Mouse (Mus musculus) limb, embryonic 10.5 days (tissue): Measurements from ENCODE around the gene Itga1. TPM values are rescaled to one million over a fixed set of nuclear protein-coding genes. Genes with fewer than 3 reads are reported as not detected.

ENCODE experiments used
- DNase-seq: peaks from one replicate; pipeline ENCODE4 v3.0.0-alpha.2; 2017; ENCODE audit warnings: low spot score
- H3K27ac ChIP-seq: fragments of 300-500 bp; sonication (generic); 2 replicates; pipeline ENCODE4 v1.5.1; 2016; ENCODE audit warnings: mild to moderate bottlenecking
- H3K27me3 ChIP-seq: fragments of 300-500 bp; sonication (generic); 2 replicates; pipeline ENCODE4 v1.6.1; 2016; ENCODE audit warnings: low read depth, mild to moderate bottlenecking; ENCODE audit not compliant: poor library complexity, severe bottlenecking
- H3K36me3 ChIP-seq: fragments of 300-500 bp; sonication (generic); 2 replicates; pipeline ENCODE4 v1.6.1; 2016; ENCODE audit warnings: mild to moderate bottlenecking, moderate library complexity
- H3K4me1 ChIP-seq: fragments of 300-500 bp; sonication (generic); 2 replicates; pipeline ENCODE4 v1.6.1; 2016
- H3K4me3 ChIP-seq: fragments of 300-500 bp; sonication (generic); 2 replicates; pipeline ENCODE4 v1.5.1; 2016; ENCODE audit warnings: mild to moderate bottlenecking, moderate library complexity
- H3K9me3 ChIP-seq: fragments of 300-500 bp; sonication (generic); replicated peaks from 2 replicates; pipeline ENCODE4 v1.6.1; 2016; ENCODE audit warnings: mild to moderate bottlenecking
- WGBS: fragments of 180-500 bp; shearing (Covaris S2); methylation state at CpG from one replicate; pipeline ENCODE4 v1.1.7; 2016; 5-methylcytosine and 5-hydroxymethylcytosine counted together
- polyA plus RNA-seq: library from polyadenylated mRNA; unstranded; fragments of >200 nt; fragmentation: Nextera tagmentation; extraction: Ambion mirVana; gene quantifications from 2 replicates; pipeline ENCODE4 v1.2.1, GENCODE M21; 2016

Itga1 gene
- polyA plus RNA-seq, 1 experiment from 2014 or later, result 4.0 TPM

DNA sequence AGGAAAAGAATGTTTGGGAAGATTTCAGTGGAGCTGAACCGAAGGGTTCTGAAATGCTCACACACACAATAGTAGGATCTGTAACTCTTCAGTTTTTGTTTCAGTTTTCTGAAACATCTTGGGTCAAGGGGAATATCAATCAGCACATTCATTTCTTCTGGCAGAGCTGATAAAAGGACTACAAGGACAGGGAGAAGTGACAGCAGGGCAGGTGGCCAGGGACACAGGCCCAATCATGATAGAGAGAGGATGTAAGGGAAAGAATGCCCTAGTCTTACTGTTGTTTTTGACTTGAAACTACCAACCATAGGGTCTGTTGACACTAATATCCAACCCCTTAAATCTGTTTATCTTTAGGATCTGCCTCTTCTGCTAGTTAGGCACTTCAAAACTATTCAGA is 22.8 kb upstream of the Itga1 start:
- no peaks in the 10 kb centered on the region for H3K9me3 ChIP-seq
- no peaks in the 10 kb centered on the region for H3K27me3 ChIP-seq
- DNase-seq, result no peak
- no peak overlapping the region for H3K27ac ChIP-seq
- 88% methylated on average over 1 of the region's 1 CpGs for WGBS
- H3K4me1 ChIP-seq, result no peaks in the 10 kb centered on the region
- H3K4me3 ChIP-seq, result no peak overlapping the region
- H3K36me3 ChIP-seq, result no peaks in the 10 kb centered on the region

- Histone ChIP-seq H3K27me3 (no peaks in the 10 kb centered on the region), H3K36me3 (no peaks in the 10 kb centered on the region), H3K27ac (no peak overlapping the region), H3K9me3 (no peaks in the 10 kb centered on the region), H3K4me1 (no peaks in the 10 kb centered on the region), H3K4me3 (no peak overlapping the region)
- WGBS, result 81% methylated on average over 5 of the region's 5 CpGs
- no peak for DNase-seq
These were observed 17.0 kb upstream of the Itga1 start for GRCm38 (mm10) chr13:115118756-115119155.

DNA sequence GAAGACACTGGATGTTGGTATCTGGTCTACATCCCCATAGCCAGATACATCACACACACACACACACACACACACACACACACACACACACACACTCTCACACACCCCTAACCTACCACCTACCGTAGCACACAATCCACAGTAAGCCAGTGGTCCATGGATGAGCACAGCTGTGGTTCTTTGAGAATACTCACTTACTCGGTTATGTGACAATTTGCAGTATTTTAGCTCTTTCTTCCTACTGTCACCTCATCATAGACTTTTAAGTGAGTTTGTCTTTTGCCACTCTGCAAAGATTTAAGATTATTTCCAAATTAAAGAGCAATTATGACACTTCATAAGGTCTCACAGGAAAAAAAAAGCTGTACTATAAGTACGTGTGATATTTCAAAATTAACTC is 16.4 kb upstream of the Itga1 start:
- H3K36me3 ChIP-seq, result no peaks in the 10 kb centered on the region
- no peak overlapping the region for H3K4me3 ChIP-seq
- H3K4me1 ChIP-seq, result no peaks in the 10 kb centered on the region
- H3K27ac ChIP-seq, result no peak overlapping the region
- no peak for DNase-seq
- H3K27me3 ChIP-seq, result no peaks in the 10 kb centered on the region
- WGBS, result 92% methylated on average over 3 of the region's 3 CpGs
- H3K9me3 ChIP-seq, result no peaks in the 10 kb centered on the region

- no peak overlapping the region for H3K27ac ChIP-seq
- H3K36me3 ChIP-seq, result no peaks in the 10 kb centered on the region
- 84% methylated on average over 3 of the region's 3 CpGs for WGBS
- H3K4me1 ChIP-seq, result no peaks in the 10 kb centered on the region
- no peaks in the 10 kb centered on the region for H3K27me3 ChIP-seq
- H3K9me3 ChIP-seq, result no peaks in the 10 kb centered on the region
- DNase-seq, result no peak
- H3K4me3 ChIP-seq, result no peak overlapping the region
These were observed 15.3 kb upstream of the Itga1 start for GRCm38 (mm10) chr13:115116930-115117621.

GRCm38 (mm10) chr13:115109628-115110027 is 7.9 kb upstream of the Itga1 start:
- DNase-seq, result no peak
- H3K9me3 ChIP-seq, result no peaks in the 10 kb centered on the region
- H3K27ac ChIP-seq, result no peak overlapping the region
- H3K36me3 ChIP-seq, result no peaks in the 10 kb centered on the region
- no peak overlapping the region for H3K4me3 ChIP-seq
- WGBS, result 74% methylated on average over 4 of the region's 4 CpGs
- no peaks in the 10 kb centered on the region for H3K4me1 ChIP-seq
- no peaks in the 10 kb centered on the region for H3K27me3 ChIP-seq

DNA sequence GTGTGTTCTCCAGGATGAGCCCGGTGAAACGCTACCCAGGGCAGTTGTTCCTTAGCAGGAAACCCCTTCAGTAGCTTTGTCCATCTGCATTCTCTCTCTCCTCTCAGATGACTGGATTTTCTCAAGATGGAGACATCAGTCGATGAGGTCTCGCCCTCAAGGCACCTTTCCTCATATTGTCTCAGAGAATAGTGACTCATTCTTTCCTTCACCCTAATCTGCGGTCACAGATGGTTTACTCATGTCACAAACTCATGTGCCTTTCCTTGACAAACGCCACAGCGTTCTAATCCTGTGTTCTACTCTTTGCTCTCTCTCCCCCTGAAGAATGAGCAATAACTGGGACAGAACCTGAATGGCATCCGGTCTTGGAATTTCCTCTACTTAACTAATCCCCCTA is 5.7 kb upstream of the Itga1 start:
- no peaks in the 10 kb centered on the region for H3K9me3 ChIP-seq
- H3K4me1 ChIP-seq, result no peaks in the 10 kb centered on the region
- no peak overlapping the region for H3K27ac ChIP-seq
- DNase-seq, result no peak
- no peaks in the 10 kb centered on the region for H3K36me3 ChIP-seq
- 86% methylated on average over 8 of the region's 8 CpGs for WGBS
- H3K4me3 ChIP-seq, result no peak overlapping the region
- no peaks in the 10 kb centered on the region for H3K27me3 ChIP-seq

DNA sequence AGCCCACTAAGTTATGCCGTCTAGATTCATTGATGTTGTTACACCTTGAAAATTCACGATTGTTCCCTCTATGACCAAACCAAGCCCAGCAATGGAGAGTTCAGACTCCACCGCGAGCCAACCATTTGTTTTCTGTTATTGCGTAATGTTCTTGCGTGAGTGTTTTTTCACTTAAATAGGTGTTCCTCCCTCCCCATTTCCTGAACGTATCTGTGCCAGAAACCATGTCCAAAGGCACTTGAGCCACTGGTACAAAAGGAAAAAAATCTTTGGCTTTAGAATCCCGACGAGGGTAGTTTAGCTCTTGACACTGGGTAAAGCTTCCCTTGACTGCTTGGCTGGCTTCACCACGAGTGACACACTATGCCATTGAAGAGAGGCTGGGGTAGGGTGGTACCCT is 4.4 kb upstream of the Itga1 start:
- no peak overlapping the region for H3K27ac ChIP-seq
- H3K4me1 ChIP-seq, result peaks cover 11% of the 10 kb centered on the region
- H3K4me3 ChIP-seq, result no peak overlapping the region
- 88% methylated on average over 10 of the region's 10 CpGs for WGBS
- no peaks in the 10 kb centered on the region for H3K9me3 ChIP-seq
- no peak for DNase-seq
- no peaks in the 10 kb centered on the region for H3K36me3 ChIP-seq
- H3K27me3 ChIP-seq, result no peaks in the 10 kb centered on the region

DNA sequence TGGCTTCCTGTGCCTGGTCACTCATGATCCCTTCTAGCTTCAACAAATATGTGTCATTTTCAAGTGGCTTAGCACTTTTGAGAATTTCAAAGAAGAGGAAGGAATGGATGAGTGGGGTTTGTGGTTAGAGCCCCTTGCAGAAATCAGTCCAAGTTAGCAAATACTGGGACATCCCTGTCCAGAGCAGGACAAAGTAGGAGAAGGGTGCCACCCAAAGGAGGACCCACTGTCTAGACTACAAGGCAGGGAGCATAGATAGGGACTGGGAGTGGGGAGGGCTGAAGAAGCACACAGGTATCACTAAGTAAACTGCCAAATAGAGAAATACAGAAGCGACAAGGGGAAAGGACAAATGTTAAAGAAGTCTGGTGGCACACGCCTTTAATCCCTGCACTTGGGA is 990 bp upstream of the Itga1 start:
- no peak overlapping the region for H3K4me3 ChIP-seq
- peaks cover 21% of the 10 kb centered on the region for H3K4me1 ChIP-seq
- no peak for DNase-seq
- no peaks in the 10 kb centered on the region for H3K9me3 ChIP-seq
- H3K27me3 ChIP-seq, result 0 out of 2 replicates have a peak, but pooled peaks cover 4% of the 10 kb centered on the region
- WGBS, result 97% methylated on average over 2 of the region's 2 CpGs
- no peaks in the 10 kb centered on the region for H3K36me3 ChIP-seq
- H3K27ac ChIP-seq, result no peak overlapping the region

DNA sequence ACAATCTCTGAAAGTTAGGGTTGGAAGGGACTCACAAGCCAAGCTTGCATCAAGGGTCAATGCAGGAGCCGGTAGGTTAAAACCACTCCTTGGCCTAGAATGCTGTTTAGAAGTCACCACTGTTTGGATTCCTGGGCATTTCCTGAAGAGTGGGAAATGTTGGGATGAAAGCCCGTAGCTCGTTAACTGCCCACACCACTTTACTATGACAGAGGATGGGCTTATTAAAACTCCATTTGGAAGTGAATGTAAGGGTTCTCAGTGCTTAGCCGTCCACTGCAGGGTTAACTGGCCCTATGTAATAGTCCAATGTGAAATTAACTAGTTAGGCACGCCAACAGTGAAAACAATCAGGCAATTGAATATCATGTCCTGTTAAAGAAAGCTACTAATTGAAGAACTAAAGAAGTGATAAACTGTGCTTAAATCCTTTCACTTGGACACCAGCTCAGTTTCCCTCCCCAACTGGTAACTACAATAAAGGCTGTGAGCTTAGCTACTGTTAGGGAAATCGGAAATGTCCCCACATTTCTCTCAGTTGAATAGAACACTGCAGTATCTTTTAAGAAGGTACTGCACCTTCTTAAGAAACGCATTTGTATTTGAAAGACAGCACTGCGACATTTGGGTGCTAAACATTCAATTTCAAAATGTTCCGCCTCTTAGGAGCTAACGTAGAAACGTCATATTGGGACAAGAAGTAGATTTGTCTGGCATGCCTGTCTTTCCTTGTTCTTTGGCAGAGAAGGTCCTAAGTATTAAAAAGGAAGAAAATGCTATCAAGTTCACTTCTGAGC is 1.2 kb downstream of the Itga1 start:
- DNase-seq, result no peak
- Histone ChIP-seq H3K27me3 (0 out of 2 replicates have a peak, but pooled peaks cover 4% of the 10 kb centered on the region), H3K9me3 (no peaks in the 10 kb centered on the region), H3K4me3 (peak overlapping the region; percentile 64), H3K36me3 (no peaks in the 10 kb centered on the region), H3K4me1 (peaks cover 21% of the 10 kb centered on the region), H3K27ac (peak overlapping the region; percentile 87; the same call in 1 of the 2 replicates)
- WGBS, result 27% methylated on average over 11 of the region's 11 CpGs

GRCm38 (mm10) chr13:115099381-115099780 is 2.4 kb downstream of the Itga1 start:
- Histone ChIP-seq H3K36me3 (no peaks in the 10 kb centered on the region), H3K9me3 (no peaks in the 10 kb centered on the region), H3K27ac (no peak overlapping the region), H3K4me3 (no peak overlapping the region), H3K4me1 (peaks cover 21% of the 10 kb centered on the region), H3K27me3 (0 out of 2 replicates have a peak, but pooled peaks cover 4% of the 10 kb centered on the region)
- WGBS, result 88% methylated on average over 9 of the region's 9 CpGs
- no peak for DNase-seq

GRCm38 (mm10) chr13:115098227-115098626 is 3.5 kb downstream of the Itga1 start:
- no peak for DNase-seq
- WGBS, result 70% methylated on average over 3 of the region's 3 CpGs
- H3K36me3 ChIP-seq, result no peaks in the 10 kb centered on the region
- H3K27ac ChIP-seq, result no peak overlapping the region
- H3K4me3 ChIP-seq, result no peak overlapping the region
- peaks cover 21% of the 10 kb centered on the region for H3K4me1 ChIP-seq
- no peaks in the 10 kb centered on the region for H3K9me3 ChIP-seq
- 0 out of 2 replicates have a peak, but pooled peaks cover 4% of the 10 kb centered on the region for H3K27me3 ChIP-seq

DNA sequence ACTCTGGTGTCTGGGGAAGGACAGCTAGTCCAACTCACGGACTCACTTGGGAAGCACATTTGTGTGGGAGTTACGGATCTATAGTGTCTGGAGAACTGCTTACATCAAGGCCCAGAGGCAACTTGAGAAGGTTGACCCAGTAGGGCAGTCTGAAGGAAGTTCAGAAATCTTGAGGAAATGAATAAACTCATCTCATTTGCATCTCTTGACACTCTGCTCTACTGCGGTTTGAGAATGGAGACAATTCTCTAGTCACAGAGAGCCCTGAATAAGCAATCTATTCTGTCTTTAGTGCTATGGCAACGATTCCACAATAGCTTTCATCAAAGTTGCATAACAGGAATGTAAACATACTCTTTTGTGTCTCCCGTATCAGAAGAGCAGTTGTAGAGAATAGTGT is 4.8 kb downstream of the Itga1 start:
- H3K4me1 ChIP-seq, result peaks cover 17% of the 10 kb centered on the region
- no peak for DNase-seq
- H3K9me3 ChIP-seq, result no peaks in the 10 kb centered on the region
- no peak overlapping the region for H3K4me3 ChIP-seq
- 86% methylated on average over 5 of the region's 5 CpGs for WGBS
- H3K36me3 ChIP-seq, result no peaks in the 10 kb centered on the region
- no peak overlapping the region for H3K27ac ChIP-seq
- 0 out of 2 replicates have a peak, but pooled peaks cover 4% of the 10 kb centered on the region for H3K27me3 ChIP-seq

GRCm38 (mm10) chr13:115096216-115096615 is 5.5 kb downstream of the Itga1 start:
- no peak overlapping the region for H3K27ac ChIP-seq
- DNase-seq, result no peak
- WGBS, result 62% methylated on average over 2 of the region's 2 CpGs

More at GRCm38 (mm10) chr13:115096216-115096615, 5.5 kb downstream of the Itga1 start:
- Histone ChIP-seq H3K27me3 (0 out of 2 replicates have a peak, but pooled peaks cover 4% of the 10 kb centered on the region), H3K4me1 (peaks cover 11% of the 10 kb centered on the region), H3K36me3 (no peaks in the 10 kb centered on the region), H3K9me3 (no peaks in the 10 kb centered on the region), H3K4me3 (no peak overlapping the region)
